Mouse (Mus musculus) cerebellum, postnatal 14 days (tissue): ENCODE measurements around the gene Hoxd11.

ENCODE experiments used
- DNase-seq, 2 experiments: peaks; one replicate each; pipeline ENCODE4 v3.0.0; 2021; ENCODE audit warnings: mixed read lengths in 2 of 2

Gene Hoxd11

DNA sequence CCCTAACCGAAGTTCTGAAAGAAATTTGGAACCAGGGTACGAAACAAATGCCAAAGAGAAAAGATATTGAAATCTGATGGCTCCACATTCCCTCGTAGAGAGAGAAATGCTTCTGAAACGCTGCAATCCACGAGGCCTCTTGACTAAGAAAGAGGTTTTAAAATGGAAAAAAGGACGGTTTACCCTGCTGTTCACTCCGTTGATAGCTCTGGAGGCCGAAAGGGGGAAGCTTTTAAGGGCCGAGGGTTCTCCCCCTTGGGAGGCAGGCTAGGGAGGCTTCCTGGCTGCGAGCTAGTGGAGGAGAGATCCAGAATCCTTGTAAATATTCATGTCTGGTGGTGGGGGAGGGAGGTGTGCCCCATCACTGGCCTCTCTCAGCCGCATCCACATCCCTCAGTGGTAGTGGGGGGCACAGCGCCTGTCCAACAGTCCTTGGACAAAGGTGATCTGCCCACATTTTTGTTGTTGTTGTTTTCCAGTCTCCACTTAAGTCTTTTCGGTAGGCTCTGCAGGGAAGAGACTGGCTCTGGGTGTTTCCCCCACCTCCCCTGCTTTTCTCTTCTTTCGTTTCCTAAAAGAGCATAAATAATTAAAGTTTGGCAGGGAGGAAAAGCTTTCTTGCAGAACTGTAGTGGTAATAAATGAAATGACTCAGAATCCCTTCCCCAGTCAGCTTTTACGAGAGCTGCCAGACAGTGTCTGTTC is at the start of gene Hoxd11:
TSS of gene Hoxd11 (plus strand) at position 667 of the 705 bp plus-strand sequence.
- DNase-seq: no peak

DNA sequence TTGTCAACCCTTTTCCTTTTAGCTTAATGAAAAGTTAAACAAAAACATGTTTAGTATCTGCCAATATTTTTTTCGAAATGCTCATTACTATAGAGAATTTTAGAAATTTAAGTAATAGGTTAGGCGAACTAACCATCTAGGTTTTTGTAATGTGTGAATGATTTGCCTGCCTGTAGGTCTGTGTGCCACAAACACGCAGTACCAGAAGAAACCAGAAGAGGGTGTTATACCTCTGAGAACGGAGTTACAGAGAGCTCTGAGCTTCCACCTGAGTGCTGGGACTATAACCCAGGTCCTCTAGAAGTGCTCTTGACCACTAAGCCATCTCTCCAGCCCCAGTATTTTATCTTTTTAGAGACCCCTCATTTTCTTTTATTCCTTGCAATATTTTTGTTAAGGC is 43.9 kb upstream of the Hoxd11 start:
- DNase-seq: no peak

DNA sequence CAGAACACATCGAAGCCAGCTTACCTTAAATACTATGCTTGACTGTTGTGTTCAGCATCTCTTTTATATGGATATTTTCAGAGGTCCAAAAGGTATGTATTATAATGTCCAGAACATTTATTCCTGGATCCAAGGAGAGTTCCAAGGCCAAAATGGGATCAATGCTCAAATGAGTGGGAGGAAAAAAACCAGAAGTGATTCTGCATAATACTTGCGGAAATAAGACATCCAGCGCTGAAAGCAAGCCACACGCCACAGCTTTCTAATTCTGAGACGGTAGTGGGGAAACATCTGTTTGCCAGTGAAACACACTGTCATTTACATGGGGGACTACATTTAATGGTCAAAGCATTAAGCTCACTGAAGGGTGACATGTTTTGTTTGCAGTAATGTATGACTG is 36.9 kb upstream of the Hoxd11 start:
- DNase-seq: no peak

DNA sequence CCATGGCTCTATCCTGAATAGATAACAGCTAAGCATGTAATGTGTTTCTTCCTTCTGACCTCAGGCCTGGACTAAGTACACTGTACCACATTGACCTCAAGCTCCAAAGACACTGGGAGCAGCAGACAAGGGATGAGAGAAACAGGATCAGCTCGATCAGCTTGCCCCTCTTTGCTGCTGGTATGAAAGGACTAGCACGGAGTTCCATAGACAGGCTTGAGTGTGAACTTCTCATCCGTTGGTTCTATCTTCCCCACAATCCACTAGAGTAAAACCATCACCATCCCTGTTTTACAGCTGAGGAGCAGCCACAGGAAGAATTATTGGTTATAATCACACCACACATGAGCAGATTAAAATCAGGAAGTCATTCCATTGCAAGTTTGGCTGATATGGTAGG is 33.7 kb upstream of the Hoxd11 start:
- DNase-seq: no peak

DNA sequence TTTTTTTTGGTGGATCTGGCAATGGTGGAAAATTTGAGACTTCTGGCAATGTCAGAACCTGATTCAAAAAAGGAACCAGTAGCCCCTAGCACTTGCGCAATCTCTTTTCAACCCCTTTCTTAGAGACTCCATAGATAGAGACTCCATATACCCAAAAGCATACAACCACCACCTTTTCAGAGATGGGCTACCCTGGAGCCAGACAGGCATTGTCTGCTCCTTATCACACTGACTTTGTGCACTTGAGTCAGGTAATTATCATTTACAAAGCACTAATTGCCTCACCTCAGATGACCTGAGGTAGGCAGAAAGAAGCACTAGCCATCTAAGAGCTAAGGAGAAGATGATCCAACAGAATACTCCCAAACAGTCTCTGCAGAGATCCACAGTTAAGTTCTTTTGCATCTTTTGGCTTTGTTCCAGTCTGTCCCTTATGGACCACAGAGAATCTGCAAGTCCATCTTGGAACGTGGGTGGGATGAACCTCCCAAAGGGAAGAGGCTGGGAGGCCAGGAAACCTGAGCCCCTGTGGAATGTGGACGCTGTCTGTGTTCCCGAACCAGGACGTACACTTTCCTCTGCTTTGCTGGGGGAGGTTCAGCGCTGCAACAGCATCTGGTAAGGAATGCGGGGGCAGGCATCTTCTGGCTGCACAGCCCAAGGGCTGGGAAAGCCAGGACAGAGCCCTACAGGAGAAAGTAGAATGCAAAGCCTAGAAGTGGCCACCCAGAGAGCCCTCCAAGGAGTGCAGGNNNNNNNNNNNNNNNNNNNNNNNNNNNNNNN is 32.1 kb upstream of the Hoxd11 start:
- DNase-seq: no peak

DNA sequence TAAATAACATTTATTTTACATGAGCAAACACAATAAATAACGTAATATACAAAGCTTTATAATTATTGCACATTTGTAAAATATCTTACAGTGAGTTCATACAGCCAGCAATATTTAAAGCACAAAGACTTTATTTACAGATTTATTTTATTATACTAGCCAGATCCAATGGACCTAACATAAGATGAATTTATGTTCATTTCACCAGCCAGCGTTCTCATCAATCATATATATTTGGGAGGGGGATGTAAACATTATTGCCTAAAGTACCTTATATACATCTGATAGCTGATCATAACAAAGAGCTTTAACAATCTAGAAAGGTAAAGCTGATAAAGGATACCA is 26.4 kb upstream of the Hoxd11 start:
- peak in 1 of 2 experiments; percentile 4 for DNase-seq

DNA sequence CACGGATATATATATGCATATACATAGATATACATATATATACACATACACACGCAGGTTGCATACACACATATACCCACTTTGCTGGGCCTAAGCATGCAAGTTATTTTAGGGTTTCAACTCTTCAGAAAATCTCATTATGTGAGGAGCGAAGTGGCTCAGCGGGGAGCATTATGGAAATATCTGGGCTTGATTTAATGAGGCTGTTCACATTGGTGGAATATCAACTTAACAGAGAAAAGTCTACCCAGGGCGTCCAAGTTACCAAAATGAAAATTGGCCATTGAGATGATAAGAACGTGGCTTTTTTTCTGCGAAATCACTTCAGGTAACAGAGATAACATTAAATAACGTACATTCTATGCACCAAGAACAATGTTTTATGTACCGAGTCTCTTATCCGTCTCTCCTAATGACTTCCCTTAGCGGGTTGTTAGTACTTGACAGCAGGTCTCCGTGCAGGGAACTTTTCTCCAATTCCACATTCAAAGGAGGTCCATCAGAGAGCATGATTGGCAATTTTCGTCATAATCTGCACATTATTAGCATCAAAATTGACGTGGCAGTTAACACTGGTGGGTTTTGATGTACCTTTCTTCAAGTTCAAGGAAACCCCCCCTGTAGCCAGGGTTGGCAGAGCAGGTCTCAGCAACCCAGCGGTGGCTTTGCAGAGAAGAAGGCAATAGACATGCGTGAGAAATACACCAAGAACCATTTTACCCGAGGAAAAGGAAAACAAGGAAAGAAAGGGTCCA is 25.4 kb upstream of the Hoxd11 start:
- peak; percentile 12 to 40 for DNase-seq

DNA sequence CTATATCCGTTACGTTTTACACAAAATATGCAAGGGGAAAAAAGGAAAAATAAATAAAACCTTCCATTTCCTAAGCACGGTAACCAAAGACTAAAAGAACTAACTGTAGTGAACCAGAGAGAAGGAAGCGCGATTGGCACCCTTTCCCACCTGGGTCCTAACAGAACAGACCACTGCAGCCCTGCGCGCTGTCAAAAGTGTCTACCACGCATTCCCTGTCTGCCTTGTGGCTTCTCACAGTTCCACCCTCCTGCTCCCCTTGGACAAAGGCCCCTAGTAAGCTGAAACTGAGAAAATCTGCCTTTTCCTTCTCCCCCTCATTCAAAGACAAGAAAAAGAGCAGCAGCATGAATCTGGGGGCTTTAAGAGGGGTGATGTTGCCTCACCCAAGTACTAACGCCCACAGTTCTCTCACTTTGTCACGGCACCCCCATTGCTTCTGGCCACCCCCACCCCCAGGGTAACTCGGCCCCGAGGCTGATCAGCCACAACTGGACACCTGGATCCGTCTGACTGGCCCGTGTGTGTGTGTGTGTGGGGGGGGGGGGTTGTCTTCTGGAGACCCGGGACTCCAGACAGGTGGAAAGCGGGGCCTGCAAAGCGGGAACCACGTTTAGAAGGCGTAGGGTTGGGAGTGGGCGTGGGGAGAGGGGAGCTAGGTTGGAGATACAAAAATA is 24.5 kb upstream of the Hoxd11 start:
- peak; percentile 5 to 8 for DNase-seq

DNA sequence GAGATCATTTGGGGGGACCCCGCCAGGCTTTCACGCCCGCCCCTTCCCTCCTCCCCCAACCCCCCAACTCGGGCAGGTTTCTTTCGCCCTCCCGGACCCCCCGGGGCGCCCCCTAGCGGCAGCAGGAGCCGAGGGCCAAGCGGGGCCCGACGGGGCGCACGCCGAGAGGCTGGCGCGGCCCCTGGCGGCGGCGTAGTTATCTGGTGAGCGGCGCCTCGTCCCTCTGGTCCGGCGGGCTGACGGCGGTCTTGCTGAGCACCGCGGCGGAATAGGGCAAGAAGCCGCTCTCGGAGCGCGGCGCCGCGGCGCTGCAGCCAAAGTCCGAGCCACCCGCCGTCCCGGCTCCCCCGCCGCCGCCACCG is 24.0 kb upstream of the Hoxd11 start:
- peak; percentile 28 to 48 for DNase-seq

DNA sequence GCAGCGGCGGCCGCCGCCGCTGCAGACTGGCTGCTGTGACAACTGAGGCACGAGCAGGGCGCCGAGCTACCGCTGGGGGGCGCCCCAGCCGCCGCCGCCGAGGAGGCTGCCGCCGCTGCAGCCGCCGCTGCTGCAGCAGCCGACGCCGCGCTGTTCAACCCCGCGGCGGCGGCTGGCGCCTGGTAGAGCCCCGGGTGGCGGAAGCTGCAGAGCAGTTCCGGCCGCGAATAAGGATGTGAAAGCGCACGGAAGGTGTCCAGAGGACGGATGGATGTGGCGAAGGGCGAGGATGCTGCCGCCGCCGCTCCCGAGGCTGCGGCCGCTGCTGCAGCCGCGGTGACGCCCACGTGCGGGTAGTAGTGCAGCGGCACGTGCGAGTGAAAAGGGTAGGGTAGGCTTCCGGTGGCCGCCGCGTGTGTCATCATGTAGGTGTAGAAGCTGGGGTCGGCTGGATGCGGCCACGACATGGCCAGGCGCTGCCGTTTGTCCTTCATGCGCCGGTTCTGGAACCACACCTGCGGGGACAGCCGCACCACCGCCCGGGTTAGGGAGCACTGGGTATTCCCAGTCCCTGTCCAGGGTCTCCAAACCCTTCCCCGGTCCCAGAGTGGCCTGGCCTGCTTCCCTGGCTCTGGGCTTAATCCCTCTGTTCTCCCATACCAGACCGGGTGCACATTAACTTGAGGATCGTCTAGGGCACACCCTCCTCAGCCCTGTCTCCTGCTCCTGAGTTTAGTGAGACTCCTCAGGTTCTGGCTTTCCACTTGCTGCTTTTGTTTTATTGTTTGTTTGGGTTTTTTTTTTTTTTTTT is 23.3 kb upstream of the Hoxd11 start:
- DNase-seq: peak; percentile 19 to 41

DNA sequence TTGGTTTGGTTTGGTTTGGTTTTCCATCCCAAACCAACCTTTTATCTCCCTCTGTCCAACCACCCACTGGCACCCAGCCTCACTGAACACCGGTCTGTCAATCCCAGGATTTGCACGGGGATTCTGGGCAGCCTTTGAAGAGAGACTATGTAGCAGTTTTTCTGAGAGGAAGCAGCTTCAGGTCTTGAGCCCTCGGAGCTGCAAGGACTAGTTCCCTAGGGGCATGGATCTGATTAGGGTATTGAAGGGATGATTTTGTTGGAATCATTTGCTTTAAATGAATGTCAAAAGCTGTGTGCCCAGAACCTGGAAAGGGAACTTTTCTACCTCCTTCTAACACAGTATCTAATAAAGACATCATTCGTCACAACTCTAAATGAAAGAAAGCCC is 22.7 kb upstream of the Hoxd11 start:
- peak in 1 of 2 experiments; percentile 31 for DNase-seq

DNA sequence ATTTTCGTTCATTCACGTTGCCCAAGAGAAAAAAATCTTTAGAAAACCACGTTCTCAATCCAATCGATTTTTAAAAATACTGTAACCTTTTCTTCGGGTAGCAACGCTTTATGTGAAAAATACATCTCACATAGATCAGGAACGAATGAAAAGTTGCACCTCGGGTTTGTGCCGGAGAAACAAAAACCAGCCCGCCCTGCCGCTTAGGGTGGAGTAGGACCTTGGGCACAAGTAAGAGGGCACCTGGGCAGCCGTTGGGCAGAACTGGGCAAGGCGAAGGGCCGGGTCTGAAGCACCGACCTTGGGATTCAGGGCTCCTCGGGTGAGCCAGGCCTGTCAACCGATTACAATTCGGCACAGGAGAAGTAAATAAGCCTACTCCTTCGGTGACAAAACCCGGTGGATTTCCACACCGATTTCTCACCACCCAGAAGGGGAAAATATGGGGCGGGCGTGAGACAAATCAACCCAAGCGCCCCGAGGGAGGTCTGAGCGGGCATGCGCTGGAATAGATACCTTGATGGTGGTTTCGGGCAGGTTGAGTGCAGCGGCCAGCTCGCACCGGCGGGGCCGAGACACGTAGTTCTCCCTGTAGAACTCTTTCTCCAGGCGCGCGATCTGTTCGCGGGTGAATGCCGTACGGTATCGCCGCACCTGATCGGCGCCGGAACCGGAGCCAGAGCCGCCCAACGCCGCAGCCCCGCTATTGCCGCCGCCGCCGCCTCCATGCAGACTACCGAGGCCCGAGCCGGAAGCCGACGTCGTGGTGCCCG is 21.9 kb upstream of the Hoxd11 start:
- peak; percentile 35 to 54 for DNase-seq

DNA sequence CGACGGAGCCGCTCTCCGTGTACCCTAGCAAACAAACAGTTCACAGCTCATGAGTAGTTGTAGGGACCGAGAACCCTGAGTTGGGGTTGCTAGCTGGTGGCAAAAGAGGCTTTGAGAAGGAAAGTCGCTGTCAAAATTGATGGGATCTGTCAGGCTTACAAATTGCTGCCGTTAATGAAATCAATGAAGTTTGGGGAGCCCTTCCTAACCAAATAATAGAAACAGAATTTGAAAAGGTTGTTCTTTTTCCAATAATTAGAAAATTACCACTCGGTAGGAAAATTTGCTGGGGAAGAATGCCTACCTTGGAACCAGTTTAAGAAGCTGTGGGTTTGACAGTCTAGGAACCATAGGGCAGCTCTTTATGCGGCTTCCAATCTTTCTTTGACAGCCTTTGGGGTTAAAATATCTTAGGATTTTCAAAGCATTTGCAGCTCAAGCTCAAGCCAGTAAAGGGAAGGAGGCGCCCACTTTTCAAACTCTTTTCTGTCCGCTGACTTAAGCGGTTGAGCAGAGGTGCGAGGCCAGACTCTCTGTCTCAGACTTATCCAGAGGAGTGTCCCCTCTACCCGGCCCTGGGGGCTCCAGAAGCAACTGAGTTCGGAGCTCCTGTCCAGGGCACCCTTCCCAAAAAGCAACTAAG is 21.2 kb upstream of the Hoxd11 start:
- DNase-seq: peak; percentile 16 to 35

DNA sequence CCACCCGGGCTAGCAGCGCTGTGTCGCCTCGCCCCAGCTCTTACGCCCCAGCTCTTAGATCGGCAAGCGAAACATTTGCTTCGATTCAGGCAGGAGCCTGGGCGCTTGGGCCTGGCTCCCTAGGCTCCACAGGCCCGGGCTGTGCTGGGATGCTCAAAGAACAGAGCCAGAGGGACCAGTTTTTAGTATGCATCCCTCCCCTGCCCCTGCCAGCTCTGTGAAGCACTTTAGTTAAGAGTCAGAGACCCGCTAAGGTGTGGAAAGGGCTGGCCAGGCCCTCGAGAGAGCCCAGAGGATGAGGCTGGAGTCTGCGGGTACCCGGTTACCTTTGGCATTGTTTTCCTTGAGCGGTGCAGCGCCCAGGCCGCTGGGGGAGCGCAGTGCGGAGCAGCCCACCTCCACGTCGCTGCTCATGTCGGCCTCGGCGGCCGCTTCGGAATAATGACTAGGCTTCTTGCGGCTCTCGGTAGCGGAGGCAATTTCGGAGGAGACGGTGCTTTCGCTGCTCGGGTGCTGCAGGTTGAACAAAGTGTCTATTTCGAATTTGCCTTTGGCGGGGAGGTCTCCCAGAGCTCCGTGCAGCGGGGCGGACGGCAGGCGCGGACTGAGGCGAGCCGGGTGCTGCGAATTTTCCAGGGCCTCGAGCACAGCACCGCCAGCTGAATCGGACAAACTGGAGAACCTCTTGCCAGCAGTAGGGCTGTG is 20.5 kb upstream of the Hoxd11 start:
- peak; percentile 25 to 48 for DNase-seq

DNA sequence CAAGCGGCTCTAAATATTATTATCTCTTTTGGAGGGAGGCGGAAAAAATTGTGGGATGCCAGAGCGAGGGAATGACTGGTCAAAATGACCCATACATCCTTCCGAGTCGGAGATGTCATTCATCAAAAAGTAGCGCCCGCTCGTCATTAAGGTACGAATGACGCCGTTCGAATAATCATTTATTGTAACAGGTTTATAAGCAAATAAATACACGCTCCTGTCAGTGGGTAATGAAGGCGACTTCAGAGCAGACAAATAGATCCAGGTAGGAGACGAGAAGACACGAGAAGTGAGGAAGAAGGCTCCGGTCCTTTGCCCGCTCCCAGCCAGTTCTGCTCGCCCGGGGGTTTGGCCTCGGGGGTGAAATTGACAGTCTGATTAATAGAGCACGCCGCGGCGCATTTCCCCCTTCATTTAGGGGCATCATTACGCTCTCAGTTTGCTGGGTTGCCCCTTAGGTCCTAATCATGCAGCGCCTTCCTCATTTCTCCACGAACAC is 19.8 kb upstream of the Hoxd11 start, which contains the start of gene Evx2:
TSS of gene Evx2 (minus strand) at position 51 of the 499 bp plus-strand sequence.
- peak; percentile 17 to 42 for DNase-seq

DNA sequence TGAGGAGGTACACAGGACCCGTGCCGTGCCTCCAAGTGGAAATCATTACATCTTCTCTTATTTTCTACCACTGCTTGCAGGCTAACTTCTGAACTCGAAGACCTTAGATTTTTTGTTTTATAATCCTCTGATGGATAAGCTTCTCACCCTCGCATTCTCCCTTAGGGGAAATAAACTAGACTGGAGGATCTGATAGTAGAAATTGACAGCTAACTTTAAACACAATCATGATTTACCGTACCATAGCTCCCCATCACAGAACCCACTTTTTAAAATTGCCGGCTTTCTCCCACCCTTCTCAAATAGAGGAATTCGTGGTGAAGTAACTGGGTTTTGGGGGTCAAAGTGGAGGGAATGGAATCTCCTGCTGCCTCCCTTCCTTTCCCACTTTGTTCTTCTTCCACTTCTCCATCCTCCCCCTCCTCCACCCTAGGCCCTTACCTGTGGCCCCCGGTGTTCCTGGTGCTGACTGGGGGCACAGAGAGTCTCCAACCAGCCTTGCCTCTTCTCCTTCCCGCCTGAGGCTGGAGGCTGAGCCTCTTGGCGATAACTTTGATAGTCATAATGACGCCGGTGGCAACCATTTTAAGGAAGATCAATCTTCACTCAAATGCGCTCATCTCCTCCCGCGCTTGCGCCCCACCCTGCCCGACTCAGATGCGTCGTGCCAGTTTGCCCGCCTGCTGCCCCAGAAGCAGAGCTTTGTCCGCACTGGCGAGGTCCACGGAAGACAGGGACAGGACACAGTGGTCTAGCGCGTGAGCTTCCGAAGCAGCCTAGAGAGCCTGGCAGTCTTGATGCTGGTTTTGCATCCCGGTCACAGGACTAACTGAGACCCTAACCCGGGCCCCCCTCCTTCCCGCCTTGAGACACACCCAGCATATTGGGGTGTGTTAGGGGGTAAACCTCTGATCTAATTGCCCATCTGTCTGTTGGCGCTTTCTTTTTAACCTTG is 18.7 kb upstream of the Hoxd11 start:
- peak in 1 of 2 experiments; percentile 19 for DNase-seq

DNA sequence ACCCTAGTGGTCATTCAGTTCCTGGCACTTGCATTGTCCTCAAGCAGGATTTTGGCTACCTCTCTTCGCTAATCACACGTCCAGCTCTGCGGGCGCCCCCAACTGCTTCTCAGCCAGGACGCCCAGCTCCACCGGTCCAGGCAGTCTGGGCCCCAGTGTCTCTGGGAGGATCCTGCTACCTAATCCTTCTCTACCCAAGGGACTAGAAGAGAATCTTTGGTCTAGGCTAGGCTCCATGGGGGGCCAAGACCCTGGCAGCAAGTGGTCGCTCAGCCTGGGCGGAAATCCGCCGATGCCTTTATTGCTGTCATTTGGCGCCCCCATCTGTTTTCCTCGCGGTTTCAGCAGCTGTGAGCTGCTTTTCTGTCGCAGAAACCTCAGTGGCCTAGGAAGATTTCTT is 17.7 kb upstream of the Hoxd11 start:
- DNase-seq: peak; percentile 62 to 70

DNA sequence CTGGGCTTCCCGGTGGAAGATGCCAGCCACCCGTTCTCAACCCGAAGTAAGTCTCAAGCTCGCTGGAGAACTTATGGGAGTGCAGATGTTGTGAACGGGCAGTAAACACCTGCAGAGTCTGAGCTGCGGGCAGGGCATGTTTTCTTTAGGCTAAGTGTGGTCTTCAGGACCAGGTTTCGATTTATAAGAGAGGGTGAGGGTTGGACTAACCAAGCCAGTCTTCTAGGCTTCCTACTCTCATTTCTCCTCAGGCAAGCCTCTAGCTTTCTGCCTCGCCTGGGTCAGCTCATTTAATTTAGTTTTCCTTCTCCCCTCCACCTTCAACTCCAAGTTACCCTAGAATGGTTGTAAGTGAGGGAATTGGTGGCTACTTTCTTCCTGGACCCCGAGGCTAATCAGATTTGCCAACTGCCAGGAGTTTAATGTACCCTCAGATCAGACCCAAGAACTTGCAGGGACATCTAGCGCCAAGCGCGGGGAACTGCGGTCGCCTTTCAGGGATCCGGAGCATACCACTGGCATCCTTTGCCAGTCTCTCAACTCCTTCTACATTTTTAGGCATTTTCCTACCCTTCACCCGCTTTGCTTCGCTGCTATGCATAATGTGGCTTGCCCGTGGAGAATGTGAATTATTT is 15.9 kb upstream of the Hoxd11 start:
- DNase-seq: peak; percentile 81 to 82
